In genomic region chr2:173152436-173153151, GRCm38 (mm10) we compare ENCODE assay signal across 14 mouse cellular contexts. TPM values are rescaled to one million over a fixed set of nuclear protein-coding genes. Genes with fewer than 3 reads are reported as not detected.
DNase-seq lines count a peak whose midpoint lies in the region; ATAC-seq and TF ChIP-seq lines count a peak whose summit lies in the region.
"Had no signal": no experiment of that assay in that cellular context is flagged by ENCODE, and none has a peak within 500 bp of the region (broad histone marks: within the 10 kb centered on the region; RNA-seq: fewer than 3 reads in every experiment).

TSS of gene Pck1 (plus strand) at chr2:173153048.

- H3K4me3 ChIP-seq in lung, embryonic 16.5 days (ENCODE audit: low read length): no peak within 1 kb of the TSS
- H3K4me3 ChIP-seq in intestine, embryonic 15.5 days (replicated peaks): 0 out of 2 replicates have a peak within 1 kb of the TSS, but pooled peaks have one; percentile 6
- H3K4me3 ChIP-seq in stomach, embryonic 16.5 days (replicated peaks; ENCODE audit: low read length): no peak within 1 kb of the TSS
- H3K4me3 ChIP-seq in hindbrain, postnatal 0 days (ENCODE audit: low read length): no peak within 1 kb of the TSS

- DNase-seq in lung, postnatal 14 days: no peak
- DNase-seq in kidney, postnatal 36 days: peak; percentile 91 to 95
- DNase-seq in hindbrain, postnatal 0 days (ENCODE audit: low spot score): no peak
- DNase-seq in urinary bladder, postnatal 25 days (ENCODE audit: low spot score): no peak
- DNase-seq in lung, postnatal 4 days: no peak
- DNase-seq: cerebellum, adult 18-20 months; layer of hippocampus, postnatal 36 days; lung, postnatal 36 days had no signal

- no peak within 1 kb of the TSS for H3K4me2 ChIP-seq in lung, embryonic 16.5 days (ENCODE audit: low read depth, low read length)
- H3K4me2 ChIP-seq in intestine, embryonic 15.5 days (replicated peaks): peak within 1 kb of the TSS; percentile 35
- no peak within 1 kb of the TSS for H3K4me2 ChIP-seq in stomach, embryonic 16.5 days (ENCODE audit: low read depth, low read length)
- no peak within 1 kb of the TSS for H3K4me2 ChIP-seq in hindbrain, postnatal 0 days (ENCODE audit: low read depth, low read length)

- TF ChIP-seq CTCF in hindbrain, postnatal 0 days (IDR thresholded peaks at IDR 0.05; ENCODE audit: low read depth): no peak

- 0 out of 2 replicates have a peak, but pooled peaks have one; percentile 28 for ATAC-seq in lung, embryonic 16.5 days (ENCODE audit: low read depth)
- peak; percentile 94 for ATAC-seq in intestine, embryonic 15.5 days
- ATAC-seq in stomach, embryonic 16.5 days (ENCODE audit: insufficient read depth, low FRiP score): peak; percentile 67
- ATAC-seq in hindbrain, postnatal 0 days: no peak
- ATAC-seq: forebrain, embryonic 16.5 days had no signal

- no peak within 1 kb of the TSS for H3K9ac ChIP-seq in lung, embryonic 16.5 days (ENCODE audit: low read length)
- no peak within 1 kb of the TSS for H3K9ac ChIP-seq in intestine, embryonic 15.5 days
- H3K9ac ChIP-seq in stomach, embryonic 16.5 days (ENCODE audit: low read length): no peak within 1 kb of the TSS
- no peak within 1 kb of the TSS for H3K9ac ChIP-seq in hindbrain, postnatal 0 days (replicated peaks; ENCODE audit: low read length)

- no peaks in the 10 kb centered on the region for H3K36me3 ChIP-seq in lung, embryonic 16.5 days (ENCODE audit: control insufficient read depth, insufficient read depth, low read length)
- no peaks in the 10 kb centered on the region for H3K36me3 ChIP-seq in intestine, embryonic 15.5 days
- no peaks in the 10 kb centered on the region for H3K36me3 ChIP-seq in stomach, embryonic 16.5 days (ENCODE audit: control insufficient read depth, insufficient read depth, low read length)
- H3K36me3 ChIP-seq in hindbrain, postnatal 0 days (ENCODE audit: insufficient read depth, low read length): no peaks in the 10 kb centered on the region

- H3K9me3 ChIP-seq in lung, embryonic 16.5 days (ENCODE audit: control insufficient read depth, low read length): no peaks in the 10 kb centered on the region
- no peaks in the 10 kb centered on the region for H3K9me3 ChIP-seq in intestine, embryonic 15.5 days
- H3K9me3 ChIP-seq in stomach, embryonic 16.5 days (replicated peaks; ENCODE audit: control insufficient read depth, low read length): no peaks in the 10 kb centered on the region
- no peaks in the 10 kb centered on the region for H3K9me3 ChIP-seq in hindbrain, postnatal 0 days (ENCODE audit: low read length)

- no peak within 1 kb of the TSS for H3K27ac ChIP-seq in lung, embryonic 16.5 days (ENCODE audit: low read length)
- H3K27ac ChIP-seq in intestine, embryonic 15.5 days: peak within 1 kb of the TSS; percentile 60
- H3K27ac ChIP-seq in stomach, embryonic 16.5 days (ENCODE audit: low read length): peak within 1 kb of the TSS; percentile 15; the same call in 1 of the 2 replicates
- H3K27ac ChIP-seq in hindbrain, postnatal 0 days: no peak within 1 kb of the TSS

- H3K27me3 ChIP-seq in lung, embryonic 16.5 days (ENCODE audit: control insufficient read depth, insufficient read depth, low read depth, low read length): no peaks in the 10 kb centered on the region
- no peaks in the 10 kb centered on the region for H3K27me3 ChIP-seq in intestine, embryonic 15.5 days (replicated peaks)
- no peaks in the 10 kb centered on the region for H3K27me3 ChIP-seq in stomach, embryonic 16.5 days (ENCODE audit: control insufficient read depth, insufficient read depth, low read length)
- no peaks in the 10 kb centered on the region for H3K27me3 ChIP-seq in hindbrain, postnatal 0 days (ENCODE audit: insufficient read depth, low read length)

- 57% methylated on average over 13 of the region's 13 CpGs for WGBS in lung, embryonic 16.5 days
- WGBS in intestine, embryonic 15.5 days: 55% methylated on average over 13 of the region's 13 CpGs
- WGBS in stomach, embryonic 16.5 days: 57% methylated on average over 13 of the region's 13 CpGs
- 76% methylated on average over 13 of the region's 13 CpGs for WGBS in hindbrain, postnatal 0 days

- no peaks in the 10 kb centered on the region for H3K4me1 ChIP-seq in lung, embryonic 16.5 days (replicated peaks; ENCODE audit: control insufficient read depth, insufficient read depth, low read length)
- H3K4me1 ChIP-seq in intestine, embryonic 15.5 days (replicated peaks): peaks cover 23% of the 10 kb centered on the region
- peaks cover 21% of the 10 kb centered on the region for H3K4me1 ChIP-seq in stomach, embryonic 16.5 days (ENCODE audit: control insufficient read depth, insufficient read depth, low read length)
- no peaks in the 10 kb centered on the region for H3K4me1 ChIP-seq in hindbrain, postnatal 0 days (ENCODE audit: insufficient read depth, low read length)

RNA-seq across cellular contexts. Expression of gene Pck1, which starts in this region (rescaled TPM):
- 0.08 TPM in 1 of 2 replicates, not detected in the other for polyA plus RNA-seq in lung, embryonic 16.5 days (2015; fragmentation: Nextera tagmentation; extraction: Ambion mirVana)
- polyA plus RNA-seq in intestine, embryonic 15.5 days (2015; fragmentation: Nextera tagmentation; extraction: Ambion mirVana): 7.0 and 8.4 TPM in 2 replicates
- 2.0 and 2.3 TPM in 2 replicates for polyA plus RNA-seq in stomach, embryonic 16.5 days (2015; fragmentation: Nextera tagmentation; extraction: Ambion mirVana)
- total RNA-seq in hindbrain, postnatal 0 days (2014; rRNA removed): 0.21 TPM in 1 of 2 replicates, not detected in the other
- polyA plus RNA-seq in hindbrain, postnatal 0 days (2015; fragmentation: Nextera tagmentation; extraction: Ambion mirVana): not detected in 2 replicates
- total RNA-seq: hematopoietic stem cell, adult 5-6 weeks; layer of hippocampus, postnatal 36 days had no signal
- polyA plus RNA-seq: embryonic facial prominence, embryonic 11.5 days; forebrain, embryonic 16.5 days had no signal

Comparison
In these comparisons a context has a peak if more than half of its experiments do, and no peak if none do; other contexts are left out.
1. Peak in ATAC-seq in lung, embryonic 16.5 days; RNA of the gene not detected or under 1 TPM.
2. H3K27ac ChIP-seq: peak in intestine, embryonic 15.5 days (single experiment) and stomach, embryonic 16.5 days (single experiment); none in lung, embryonic 16.5 days (single experiment) and hindbrain, postnatal 0 days (single experiment).
3. DNase-seq: peak in kidney, postnatal 36 days (2 of 2); none in lung, postnatal 14 days (single experiment), hindbrain, postnatal 0 days (single experiment), urinary bladder, postnatal 25 days (single experiment) and lung, postnatal 4 days (0 of 2).